Mouse (Mus musculus) gastrocnemius, postnatal 10 days (tissue): ENCODE measurements at regions not wholly inside any gene's neighbourhood (a gene's known extent, or its start where the extent isn't known, plus 50 kb on each side); places are given as distances from the start of the nearest gene placed in this dataset.

Experiments used
- DNase-seq: peaks from one replicate; pipeline ENCODE4 v3.0.0; 2021; ENCODE audit warnings: mixed read lengths
- microRNA-seq, 2 experiments: library from miRNA; unstranded; fragments of <30 nt; microRNA quantifications; one replicate each; pipeline ENCODE4 v1.2.0; 2021

GRCm38 (mm10) chr5:7782235-7782634 lies 178.0 kb upstream of the Steap4 start:
- no peak for DNase-seq

- DNase-seq = no peak
Measured at GRCm38 (mm10) chr5:7788406-7788805, 171.9 kb upstream of the Steap4 start.

GRCm38 (mm10) chr5:7789126-7789525 lies 171.1 kb upstream of the Steap4 start:
- DNase-seq = no peak

- no peak for DNase-seq
Measured at GRCm38 (mm10) chr5:7820592-7820991, 139.7 kb upstream of the Steap4 start.

GRCm38 (mm10) chr5:7821700-7822099 lies 138.6 kb upstream of the Steap4 start:
- no peak for DNase-seq

- no peak for DNase-seq
Measured at GRCm38 (mm10) chr5:7829618-7830017, 130.6 kb upstream of the Steap4 start.

- DNase-seq = no peak
Measured at GRCm38 (mm10) chr5:7833812-7834211, 126.4 kb upstream of the Steap4 start.

GRCm38 (mm10) chr5:7863047-7863446 lies 97.2 kb upstream of the Steap4 start:
- no peak for DNase-seq

GRCm38 (mm10) chr5:7866041-7866641 lies 94.1 kb upstream of the Steap4 start:
- DNase-seq = no peak

- peak; percentile 17 for DNase-seq
Measured at GRCm38 (mm10) chr5:7899537-7899936, 60.7 kb upstream of the Steap4 start.

Small RNAs in the stretch of these regions (microRNA-seq; reads per million reads assigned to microRNA genes)
- 0 reads per million in 2 experiments for gene Gm22196
